Mouse (Mus musculus): Measurements from ENCODE around the gene Lgals4. TPM values are rescaled to one million over a fixed set of nuclear protein-coding genes. Genes with fewer than 3 reads are reported as not detected.
A peak's percentile ranks its signal among the peaks of the same experiment; 100 is the strongest.

Gene Lgals4
- polyA plus RNA-seq, 1 experiment: 2.4 TPM

GRCm38 (mm10) chr7:28818436-28818835 lies 15.2 kb upstream of the Lgals4 start:
- peaks cover 87% of the 10 kb centered on the region for H3K36me3 ChIP-seq (ENCODE audit: control insufficient read depth, insufficient read depth, low read length, poor library complexity, severe bottlenecking)
- peaks cover 2% of the 10 kb centered on the region for H3K4me1 ChIP-seq (ENCODE audit: control insufficient read depth, insufficient read depth, low read length)
- H3K27ac ChIP-seq (ENCODE audit: insufficient read depth, low read length): no peak overlapping the region
- H3K9me3 ChIP-seq (replicated peaks; ENCODE audit: control insufficient read depth, insufficient read depth, low read length, poor library complexity, severe bottlenecking): no peaks in the 10 kb centered on the region
- no peak overlapping the region for H3K9ac ChIP-seq (ENCODE audit: low read depth, poor library complexity, severe bottlenecking)
- no peaks in the 10 kb centered on the region for H3K27me3 ChIP-seq (ENCODE audit: control insufficient read depth, insufficient read depth, low read length, poor library complexity, severe bottlenecking)
- H3K4me3 ChIP-seq (ENCODE audit: low read depth, low read length): no peak overlapping the region
- TF ChIP-seq EP300 (IDR thresholded peaks at IDR 0.05; ENCODE audit: insufficient read depth, low read depth, low read length): no peak

GRCm38 (mm10) chr7:28818861-28819452 lies 14.7 kb upstream of the Lgals4 start:
- Histone ChIP-seq H3K9ac (ENCODE audit: low read depth, poor library complexity, severe bottlenecking) (no peak overlapping the region), H3K36me3 (ENCODE audit: control insufficient read depth, insufficient read depth, low read length, poor library complexity, severe bottlenecking) (peaks cover 82% of the 10 kb centered on the region)

GRCm38 (mm10) chr7:28819571-28819970 lies 14.1 kb upstream of the Lgals4 start:
- H3K27ac ChIP-seq (ENCODE audit: insufficient read depth, low read length): no peak overlapping the region
- no peaks in the 10 kb centered on the region for H3K4me1 ChIP-seq (ENCODE audit: control insufficient read depth, insufficient read depth, low read length)
- peaks cover 76% of the 10 kb centered on the region for H3K36me3 ChIP-seq (ENCODE audit: control insufficient read depth, insufficient read depth, low read length, poor library complexity, severe bottlenecking)
- no peaks in the 10 kb centered on the region for H3K9me3 ChIP-seq (replicated peaks; ENCODE audit: control insufficient read depth, insufficient read depth, low read length, poor library complexity, severe bottlenecking)
- no peak overlapping the region for H3K4me3 ChIP-seq (ENCODE audit: low read depth, low read length)
- TF ChIP-seq EP300 (IDR thresholded peaks at IDR 0.05; ENCODE audit: insufficient read depth, low read depth, low read length): no peak
- TF ChIP-seq POLR2A (IDR thresholded peaks at IDR 0.05; ENCODE audit: insufficient read depth, low read length): no peak
- no peak for TF ChIP-seq CTCF (IDR thresholded peaks at IDR 0.05; ENCODE audit: low read depth, low read length)
- no peaks in the 10 kb centered on the region for H3K27me3 ChIP-seq (ENCODE audit: control insufficient read depth, insufficient read depth, low read length, poor library complexity, severe bottlenecking)
- H3K9ac ChIP-seq (ENCODE audit: low read depth, poor library complexity, severe bottlenecking): no peak overlapping the region

More at GRCm38 (mm10) chr7:28818861-28819452, 14.7 kb upstream of the Lgals4 start:
- no peak overlapping the region for H3K4me3 ChIP-seq (ENCODE audit: low read depth, low read length)
- H3K27ac ChIP-seq (ENCODE audit: insufficient read depth, low read length): no peak overlapping the region
- no peaks in the 10 kb centered on the region for H3K27me3 ChIP-seq (ENCODE audit: control insufficient read depth, insufficient read depth, low read length, poor library complexity, severe bottlenecking)
- no peaks in the 10 kb centered on the region for H3K9me3 ChIP-seq (replicated peaks; ENCODE audit: control insufficient read depth, insufficient read depth, low read length, poor library complexity, severe bottlenecking)
- peaks cover 2% of the 10 kb centered on the region for H3K4me1 ChIP-seq (ENCODE audit: control insufficient read depth, insufficient read depth, low read length)
- no peak for TF ChIP-seq CTCF (IDR thresholded peaks at IDR 0.05; ENCODE audit: low read depth, low read length)

GRCm38 (mm10) chr7:28820358-28821260 lies 13.0 kb upstream of the Lgals4 start:
- no peaks in the 10 kb centered on the region for H3K9me3 ChIP-seq (replicated peaks; ENCODE audit: control insufficient read depth, insufficient read depth, low read length, poor library complexity, severe bottlenecking)
- no peak overlapping the region for H3K4me3 ChIP-seq (ENCODE audit: low read depth, low read length)
- H3K36me3 ChIP-seq (ENCODE audit: control insufficient read depth, insufficient read depth, low read length, poor library complexity, severe bottlenecking): peaks cover 65% of the 10 kb centered on the region
- no peak for TF ChIP-seq POLR2A (IDR thresholded peaks at IDR 0.05; ENCODE audit: insufficient read depth, low read length)
- no peak for TF ChIP-seq EP300 (IDR thresholded peaks at IDR 0.05; ENCODE audit: insufficient read depth, low read depth, low read length)
- TF ChIP-seq CTCF (IDR thresholded peaks at IDR 0.05; ENCODE audit: low read depth, low read length): no peak
- no peak overlapping the region for H3K9ac ChIP-seq (ENCODE audit: low read depth, poor library complexity, severe bottlenecking)
- H3K27ac ChIP-seq (ENCODE audit: insufficient read depth, low read length): 0 out of 2 replicates have a peak overlapping the region, but pooled peaks have one; percentile 21
- no peaks in the 10 kb centered on the region for H3K4me1 ChIP-seq (ENCODE audit: control insufficient read depth, insufficient read depth, low read length)
- H3K27me3 ChIP-seq (ENCODE audit: control insufficient read depth, insufficient read depth, low read length, poor library complexity, severe bottlenecking): no peaks in the 10 kb centered on the region

GRCm38 (mm10) chr7:28821261-28821831 lies 12.3 kb upstream of the Lgals4 start:
- peaks cover under 1% of the 10 kb centered on the region for H3K4me1 ChIP-seq (ENCODE audit: control insufficient read depth, insufficient read depth, low read length)
- no peak overlapping the region for H3K4me3 ChIP-seq (ENCODE audit: low read depth, low read length)
- H3K27me3 ChIP-seq (ENCODE audit: control insufficient read depth, insufficient read depth, low read length, poor library complexity, severe bottlenecking): no peaks in the 10 kb centered on the region
- H3K36me3 ChIP-seq (ENCODE audit: control insufficient read depth, insufficient read depth, low read length, poor library complexity, severe bottlenecking): peaks cover 58% of the 10 kb centered on the region
- H3K9me3 ChIP-seq (replicated peaks; ENCODE audit: control insufficient read depth, insufficient read depth, low read length, poor library complexity, severe bottlenecking): no peaks in the 10 kb centered on the region
- H3K27ac ChIP-seq (ENCODE audit: insufficient read depth, low read length): peak overlapping the region; percentile 21; the same call in 1 of the 2 replicates
- H3K9ac ChIP-seq (ENCODE audit: low read depth, poor library complexity, severe bottlenecking): no peak overlapping the region
- no peak for TF ChIP-seq EP300 (IDR thresholded peaks at IDR 0.05; ENCODE audit: insufficient read depth, low read depth, low read length)
- no peak for TF ChIP-seq CTCF (IDR thresholded peaks at IDR 0.05; ENCODE audit: low read depth, low read length)
- TF ChIP-seq POLR2A (IDR thresholded peaks at IDR 0.05; ENCODE audit: insufficient read depth, low read length): no peak

- Histone ChIP-seq H3K9me3 (replicated peaks; ENCODE audit: control insufficient read depth, insufficient read depth, low read length, poor library complexity, severe bottlenecking) (no peaks in the 10 kb centered on the region), H3K27me3 (ENCODE audit: control insufficient read depth, insufficient read depth, low read length, poor library complexity, severe bottlenecking) (no peaks in the 10 kb centered on the region), H3K27ac (ENCODE audit: insufficient read depth, low read length) (peak overlapping the region; percentile 51; the same call in 1 of the 2 replicates), H3K4me1 (ENCODE audit: control insufficient read depth, insufficient read depth, low read length) (peaks cover 2% of the 10 kb centered on the region), H3K9ac (ENCODE audit: low read depth, poor library complexity, severe bottlenecking) (no peak overlapping the region), H3K4me3 (ENCODE audit: low read depth, low read length) (no peak overlapping the region), H3K36me3 (ENCODE audit: control insufficient read depth, insufficient read depth, low read length, poor library complexity, severe bottlenecking) (peaks cover 46% of the 10 kb centered on the region)
- TF ChIP-seq EP300 (IDR thresholded peaks at IDR 0.05; ENCODE audit: insufficient read depth, low read depth, low read length) (no peak), CTCF (IDR thresholded peaks at IDR 0.05; ENCODE audit: low read depth, low read length) (no peak), POLR2A (IDR thresholded peaks at IDR 0.05; ENCODE audit: insufficient read depth, low read length) (no peak)
Measured at GRCm38 (mm10) chr7:28822556-28822955, 11.1 kb upstream of the Lgals4 start.
